Mouse (Mus musculus): ENCODE data around the gene Tnnt3. TPM values are rescaled to one million over a fixed set of nuclear protein-coding genes. Genes with fewer than 3 reads are reported as not detected.

Gene Tnnt3
- polyA plus RNA-seq (2014; fragmentation: Nextera tagmentation; extraction: Ambion mirVana) = 3.9 and 5.8 TPM in 2 replicates

- Histone ChIP-seq H3K9me3 (ENCODE audit: control insufficient read depth, low read length) (no peaks in the 10 kb centered on the region), H3K27me3 (ENCODE audit: control insufficient read depth, insufficient read depth, low read length) (no peaks in the 10 kb centered on the region), H3K4me2 (ENCODE audit: low read length) (no peak within 1 kb of the TSS), H3K4me1 (ENCODE audit: control insufficient read depth in 2 of 2, insufficient read depth in 2 of 2, low read length in 2 of 2) (peaks cover 21 to 22% of the 10 kb centered on the region in 2 experiments), H3K4me3 (ENCODE audit: control insufficient read depth in 1 of 2, insufficient read depth in 1 of 2, low read depth in 1 of 2, low read length in 2 of 2) (no peak within 1 kb of the TSS), H3K36me3 (ENCODE audit: control insufficient read depth, insufficient read depth, low read length) (0 out of 2 replicates have a peak, but pooled peaks cover 8% of the 10 kb centered on the region), H3K27ac (replicated peaks in 1 of 2; ENCODE audit: control insufficient read depth in 1 of 2, insufficient read depth in 1 of 2, low read depth in 2 of 2, low read length in 2 of 2) (peak within 1 kb of the TSS; percentile 49 to 72), H3K9ac (ENCODE audit: low read length) (no peak within 1 kb of the TSS)
- no peak for ATAC-seq (ENCODE audit: insufficient number of reproducible peaks, insufficient read depth, low FRiP score, low read depth)
- WGBS = 92% methylated on average over 2 of the region's 2 CpGs
These were observed at the start of gene Tnnt3 for GRCm38 (mm10) chr7:142498575-142498974. Gene Tnnt3, plus strand, starts transcription at chr7:142498836.

DNA sequence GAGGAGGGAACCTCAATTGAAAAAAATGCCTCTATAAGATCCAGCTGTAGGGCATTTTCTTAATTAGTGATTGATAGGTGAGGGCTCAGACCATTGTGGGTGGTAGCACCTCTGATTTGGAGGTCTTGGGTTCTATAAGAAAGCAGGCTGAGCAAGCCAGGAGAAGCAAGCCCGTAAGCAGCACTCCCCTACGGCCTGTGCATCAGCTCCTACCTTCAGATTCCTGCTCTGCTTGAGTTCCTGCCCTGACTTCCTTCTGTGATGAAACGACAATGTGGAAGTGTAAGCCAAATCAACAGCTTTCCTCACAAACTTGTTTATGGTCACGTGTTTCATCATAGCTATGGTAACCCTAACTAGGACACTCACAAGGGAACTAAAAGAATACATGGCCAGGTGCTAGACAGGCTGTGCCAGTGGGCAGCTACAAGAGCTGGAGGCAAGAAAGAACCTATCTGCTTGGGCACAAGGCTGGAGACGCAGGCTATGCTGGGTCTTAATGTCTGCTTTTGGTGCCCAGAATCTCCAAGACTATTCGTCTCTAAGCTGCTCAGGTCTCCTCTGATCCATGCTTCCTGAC is 49.5 kb upstream of the Tnnt3 start:
- Histone ChIP-seq H3K4me3 (ENCODE audit: control insufficient read depth in 1 of 2, insufficient read depth in 1 of 2, low read depth in 1 of 2, low read length in 2 of 2) (no peak overlapping the region), H3K4me1 (ENCODE audit: control insufficient read depth in 2 of 2, insufficient read depth in 2 of 2, low read length in 2 of 2) (peaks cover 2 to 5% of the 10 kb centered on the region in 2 experiments; a peak in 2 of 4 replicates), H3K27ac (replicated peaks in 1 of 2; ENCODE audit: control insufficient read depth in 1 of 2, insufficient read depth in 1 of 2, low read depth in 2 of 2, low read length in 2 of 2) (peak overlapping the region in 1 of 2 experiments; percentile 38; a peak in 1 of 4 replicates), H3K4me2 (ENCODE audit: low read length) (no peak overlapping the region), H3K27me3 (ENCODE audit: control insufficient read depth, insufficient read depth, low read length) (no peaks in the 10 kb centered on the region), H3K9ac (ENCODE audit: low read length) (no peak overlapping the region), H3K9me3 (ENCODE audit: control insufficient read depth, low read length) (no peaks in the 10 kb centered on the region), H3K36me3 (ENCODE audit: control insufficient read depth, insufficient read depth, low read length) (no peaks in the 10 kb centered on the region)
- no peak for ATAC-seq (ENCODE audit: insufficient number of reproducible peaks, insufficient read depth, low FRiP score, low read depth)
- 65% methylated on average over 6 of the region's 6 CpGs for WGBS

DNA sequence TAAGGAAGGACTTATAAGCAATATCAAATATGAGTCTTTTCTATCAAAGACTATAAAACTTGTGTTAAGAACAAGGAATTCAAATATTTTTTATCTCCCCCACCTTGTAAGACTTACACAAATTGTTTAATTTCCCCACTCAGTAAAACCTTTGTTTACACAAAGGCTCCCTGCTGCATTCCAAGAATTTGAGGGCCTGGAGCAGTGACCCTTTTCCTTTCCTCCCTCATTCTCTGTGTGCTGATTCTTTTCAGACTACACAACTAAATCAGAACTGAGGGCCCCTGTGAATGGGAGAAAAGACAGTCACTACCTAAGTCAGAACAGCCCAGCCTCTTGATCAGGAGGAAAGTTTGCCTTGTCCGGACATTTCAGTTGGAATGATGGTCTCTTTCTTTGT is 43.9 kb upstream of the Tnnt3 start:
- Histone ChIP-seq H3K4me2 (ENCODE audit: low read length) (no peak overlapping the region), H3K9me3 (ENCODE audit: control insufficient read depth, low read length) (no peaks in the 10 kb centered on the region), H3K4me1 (ENCODE audit: control insufficient read depth in 2 of 2, insufficient read depth in 2 of 2, low read length in 2 of 2) (peaks cover 42 to 56% of the 10 kb centered on the region in 2 experiments), H3K27me3 (ENCODE audit: control insufficient read depth, insufficient read depth, low read length) (no peaks in the 10 kb centered on the region), H3K9ac (ENCODE audit: low read length) (peak overlapping the region; percentile 6; the same call in 1 of the 2 replicates), H3K36me3 (ENCODE audit: control insufficient read depth, insufficient read depth, low read length) (no peaks in the 10 kb centered on the region), H3K4me3 (ENCODE audit: control insufficient read depth in 1 of 2, insufficient read depth in 1 of 2, low read depth in 1 of 2, low read length in 2 of 2) (no peak overlapping the region), H3K27ac (replicated peaks in 1 of 2; ENCODE audit: control insufficient read depth in 1 of 2, insufficient read depth in 1 of 2, low read depth in 2 of 2, low read length in 2 of 2) (peak overlapping the region; percentile 95 to 98; a peak in 3 of 4 replicates)
- no peak for ATAC-seq (ENCODE audit: insufficient number of reproducible peaks, insufficient read depth, low FRiP score, low read depth)
- WGBS = 63% methylated on average over 1 of the region's 1 CpGs

- 59% methylated on average over 2 of the region's 2 CpGs for WGBS
- no peak for ATAC-seq (ENCODE audit: insufficient number of reproducible peaks, insufficient read depth, low FRiP score, low read depth)
- H3K9ac ChIP-seq (ENCODE audit: low read length) = peak overlapping the region; percentile 6; the same call in 1 of the 2 replicates
- H3K4me2 ChIP-seq (ENCODE audit: low read length) = no peak overlapping the region
- no peaks in the 10 kb centered on the region for H3K27me3 ChIP-seq (ENCODE audit: control insufficient read depth, insufficient read depth, low read length)
- peaks cover 47 to 61% of the 10 kb centered on the region in 2 experiments for H3K4me1 ChIP-seq (ENCODE audit: control insufficient read depth in 2 of 2, insufficient read depth in 2 of 2, low read length in 2 of 2)
- H3K36me3 ChIP-seq (ENCODE audit: control insufficient read depth, insufficient read depth, low read length) = no peaks in the 10 kb centered on the region
- H3K9me3 ChIP-seq (ENCODE audit: control insufficient read depth, low read length) = no peaks in the 10 kb centered on the region
- H3K27ac ChIP-seq (replicated peaks in 1 of 2; ENCODE audit: control insufficient read depth in 1 of 2, insufficient read depth in 1 of 2, low read depth in 2 of 2, low read length in 2 of 2) = peak overlapping the region; percentile 95 to 98
- H3K4me3 ChIP-seq (ENCODE audit: control insufficient read depth in 1 of 2, insufficient read depth in 1 of 2, low read depth in 1 of 2, low read length in 2 of 2) = no peak overlapping the region
These were observed 43.4 kb upstream of the Tnnt3 start for GRCm38 (mm10) chr7:142455251-142455650.

DNA sequence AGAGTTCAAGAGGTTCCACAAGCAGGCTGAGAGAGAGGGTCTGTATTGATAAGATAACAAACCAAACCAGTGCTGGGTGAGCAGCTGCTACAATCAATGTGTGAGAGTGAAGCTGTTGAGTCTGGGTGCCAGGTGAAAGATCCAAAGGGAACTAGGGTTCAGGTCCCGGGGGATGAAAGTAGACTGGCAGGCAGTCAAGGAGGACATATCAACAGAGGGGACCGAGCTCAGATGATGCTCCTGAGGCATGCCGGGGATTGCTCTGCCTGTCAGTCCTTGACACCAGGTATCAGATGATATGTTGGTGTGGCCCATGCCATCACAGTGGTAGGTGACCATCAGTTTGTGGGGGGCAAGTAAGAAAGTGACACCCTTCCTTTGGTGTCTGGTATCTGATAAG is 41.8 kb upstream of the Tnnt3 start:
- no peaks in the 10 kb centered on the region for H3K36me3 ChIP-seq (ENCODE audit: control insufficient read depth, insufficient read depth, low read length)
- no peaks in the 10 kb centered on the region for H3K27me3 ChIP-seq (ENCODE audit: control insufficient read depth, insufficient read depth, low read length)
- ATAC-seq (ENCODE audit: insufficient number of reproducible peaks, insufficient read depth, low FRiP score, low read depth) = peak; percentile 49
- no peaks in the 10 kb centered on the region for H3K9me3 ChIP-seq (ENCODE audit: control insufficient read depth, low read length)
- 17% methylated on average over 3 of the region's 3 CpGs for WGBS
- peak overlapping the region; percentile 95 to 98 for H3K27ac ChIP-seq (replicated peaks in 1 of 2; ENCODE audit: control insufficient read depth in 1 of 2, insufficient read depth in 1 of 2, low read depth in 2 of 2, low read length in 2 of 2)
- H3K4me1 ChIP-seq (ENCODE audit: control insufficient read depth in 2 of 2, insufficient read depth in 2 of 2, low read length in 2 of 2) = peaks cover 59 to 75% of the 10 kb centered on the region in 2 experiments
- H3K9ac ChIP-seq (ENCODE audit: low read length) = 0 out of 2 replicates have a peak overlapping the region, but pooled peaks have one; percentile 32
- no peak overlapping the region for H3K4me2 ChIP-seq (ENCODE audit: low read length)
- no peak overlapping the region for H3K4me3 ChIP-seq (ENCODE audit: control insufficient read depth in 1 of 2, insufficient read depth in 1 of 2, low read depth in 1 of 2, low read length in 2 of 2)

DNA sequence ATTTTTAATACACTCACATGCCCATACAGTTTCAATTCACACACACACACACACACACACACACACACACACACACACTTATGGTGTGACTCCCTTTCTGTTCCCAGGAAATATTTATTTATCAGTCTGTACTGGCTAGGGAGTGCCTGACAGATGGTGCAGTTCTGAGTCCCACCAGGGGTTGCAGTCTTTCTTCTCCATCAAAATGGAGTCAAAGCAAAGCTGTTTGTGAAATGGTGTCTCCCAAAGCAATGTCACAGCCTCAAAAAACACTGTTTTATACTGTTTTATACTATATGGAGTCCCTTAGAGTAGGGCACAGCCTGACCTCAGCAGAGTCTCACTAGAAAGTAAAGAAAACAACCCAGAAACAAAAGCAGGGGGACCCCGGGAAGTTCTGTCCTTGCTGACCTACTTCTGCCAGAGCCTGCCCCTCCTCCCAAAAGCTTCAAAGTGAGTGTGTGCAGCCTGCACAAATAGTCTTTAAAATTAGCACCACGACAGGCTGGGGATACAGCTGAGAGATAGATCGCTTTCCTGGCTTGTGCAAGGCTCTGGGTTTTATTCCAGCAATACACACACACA is 41.3 kb upstream of the Tnnt3 start:
- Histone ChIP-seq H3K27ac (replicated peaks in 1 of 2; ENCODE audit: control insufficient read depth in 1 of 2, insufficient read depth in 1 of 2, low read depth in 2 of 2, low read length in 2 of 2) (peak overlapping the region; percentile 95 to 98), H3K9me3 (ENCODE audit: control insufficient read depth, low read length) (no peaks in the 10 kb centered on the region), H3K4me1 (ENCODE audit: control insufficient read depth in 2 of 2, insufficient read depth in 2 of 2, low read length in 2 of 2) (peaks cover 64 to 80% of the 10 kb centered on the region in 2 experiments), H3K27me3 (ENCODE audit: control insufficient read depth, insufficient read depth, low read length) (no peaks in the 10 kb centered on the region), H3K9ac (ENCODE audit: low read length) (peak overlapping the region; percentile 65), H3K36me3 (ENCODE audit: control insufficient read depth, insufficient read depth, low read length) (no peaks in the 10 kb centered on the region), H3K4me2 (ENCODE audit: low read length) (peak overlapping the region; percentile 27; the same call in 1 of the 2 replicates), H3K4me3 (ENCODE audit: control insufficient read depth in 1 of 2, insufficient read depth in 1 of 2, low read depth in 1 of 2, low read length in 2 of 2) (no peak overlapping the region)
- 0 out of 2 replicates have a peak, but pooled peaks have one; percentile 19 for ATAC-seq (ENCODE audit: insufficient number of reproducible peaks, insufficient read depth, low FRiP score, low read depth)
- WGBS = 1% methylated on average over 3 of the region's 3 CpGs

GRCm38 (mm10) chr7:142458026-142458425 is 40.6 kb upstream of the Tnnt3 start:
- no peaks in the 10 kb centered on the region for H3K27me3 ChIP-seq (ENCODE audit: control insufficient read depth, insufficient read depth, low read length)
- H3K4me1 ChIP-seq (ENCODE audit: control insufficient read depth in 2 of 2, insufficient read depth in 2 of 2, low read length in 2 of 2) = peaks cover 69 to 86% of the 10 kb centered on the region in 2 experiments
- no peak overlapping the region for H3K4me2 ChIP-seq (ENCODE audit: low read length)
- H3K27ac ChIP-seq (replicated peaks in 1 of 2; ENCODE audit: control insufficient read depth in 1 of 2, insufficient read depth in 1 of 2, low read depth in 2 of 2, low read length in 2 of 2) = peak overlapping the region; percentile 95 to 98
- no peaks in the 10 kb centered on the region for H3K9me3 ChIP-seq (ENCODE audit: control insufficient read depth, low read length)
- no peak overlapping the region for H3K4me3 ChIP-seq (ENCODE audit: control insufficient read depth in 1 of 2, insufficient read depth in 1 of 2, low read depth in 1 of 2, low read length in 2 of 2)
- H3K9ac ChIP-seq (ENCODE audit: low read length) = peak overlapping the region; percentile 65
- no peak for ATAC-seq (ENCODE audit: insufficient number of reproducible peaks, insufficient read depth, low FRiP score, low read depth)
- H3K36me3 ChIP-seq (ENCODE audit: control insufficient read depth, insufficient read depth, low read length) = no peaks in the 10 kb centered on the region
- 12% methylated on average over 2 of the region's 2 CpGs for WGBS

All from heart, embryonic 14.5 days (tissue).